Mouse (Mus musculus): ENCODE results near the gene 4930544G11Rik.

Gene 4930544G11Rik

DNA sequence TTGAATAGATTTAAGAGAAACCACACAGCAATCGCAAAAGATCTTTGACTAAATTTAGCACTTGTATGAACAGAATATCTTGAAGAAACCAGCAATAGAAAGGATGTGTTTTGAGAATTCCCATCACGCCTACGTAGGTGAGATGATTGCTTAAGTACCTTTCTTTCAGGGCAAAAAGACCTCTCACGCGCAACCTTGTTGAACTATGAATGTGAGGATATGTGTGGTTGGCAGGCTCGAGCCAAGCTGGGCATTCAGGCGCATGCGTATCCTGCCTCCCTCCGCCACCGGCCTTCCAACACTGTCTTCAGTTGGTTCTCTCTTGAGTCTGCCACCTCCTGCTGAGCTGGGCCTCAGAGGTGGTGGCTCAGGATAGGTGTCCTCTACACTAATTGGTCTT, at the start of gene 4930544G11Rik:
Gene 4930544G11Rik (plus strand): TSS at position 301 of the 400 bp plus-strand sequence.
- no peak for DNase-seq

DNA sequence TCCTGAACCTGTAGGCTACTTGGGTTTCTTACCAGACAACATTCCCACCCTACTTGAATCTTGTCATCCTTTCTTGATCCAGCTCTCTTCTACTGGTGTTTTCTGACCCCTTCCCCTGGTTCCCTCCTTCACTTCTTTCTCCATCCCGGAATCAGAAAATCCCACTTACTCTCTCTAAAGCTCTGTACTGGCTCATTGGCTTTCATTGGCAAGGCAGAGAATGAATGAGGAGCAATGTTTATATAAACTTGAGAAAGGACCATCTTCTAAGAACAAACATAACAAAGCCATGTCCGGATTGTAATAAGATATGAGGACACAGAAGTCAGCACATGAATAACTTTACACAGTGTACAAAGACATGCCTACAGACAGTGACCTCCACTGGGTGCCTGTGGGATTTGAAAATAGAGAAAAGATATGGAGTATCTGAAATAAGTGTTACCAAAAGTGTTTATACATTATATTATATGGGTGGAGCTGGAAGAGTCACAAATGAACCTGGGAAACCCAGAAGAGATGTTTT, 45.7 kb upstream of the 4930544G11Rik start:
- DNase-seq: no peak

- DNase-seq: no peak
Measured at GRCm38 (mm10) chr6:65915421-65915820, 37.0 kb upstream of the 4930544G11Rik start.

DNA sequence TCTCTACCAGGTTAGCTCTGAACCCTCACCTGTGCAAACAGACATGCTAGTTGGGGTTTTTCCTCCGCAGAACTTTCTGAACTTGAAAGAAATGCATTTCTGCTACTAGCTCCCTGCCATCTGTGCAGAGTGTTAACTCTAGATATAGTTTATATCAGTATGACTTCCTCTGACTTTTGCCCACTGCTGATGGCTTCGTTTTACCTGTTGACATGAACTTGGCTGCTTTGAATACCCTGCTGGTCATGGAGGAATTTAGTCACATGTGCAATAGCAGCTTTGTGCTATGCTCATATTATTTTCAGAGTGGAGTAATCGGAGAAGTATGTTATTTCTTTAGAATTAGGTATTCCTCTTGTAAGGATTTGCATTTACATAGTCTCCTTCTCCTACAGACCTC, 30.7 kb upstream of the 4930544G11Rik start:
- DNase-seq: no peak

GRCm38 (mm10) chr6:65923501-65924084, 28.8 kb upstream of the 4930544G11Rik start:
- DNase-seq: no peak

GRCm38 (mm10) chr6:65925737-65926333, 26.6 kb upstream of the 4930544G11Rik start:
- DNase-seq: no peak

- DNase-seq: no peak
Measured at GRCm38 (mm10) chr6:65930523-65930922, 21.9 kb upstream of the 4930544G11Rik start.

DNA sequence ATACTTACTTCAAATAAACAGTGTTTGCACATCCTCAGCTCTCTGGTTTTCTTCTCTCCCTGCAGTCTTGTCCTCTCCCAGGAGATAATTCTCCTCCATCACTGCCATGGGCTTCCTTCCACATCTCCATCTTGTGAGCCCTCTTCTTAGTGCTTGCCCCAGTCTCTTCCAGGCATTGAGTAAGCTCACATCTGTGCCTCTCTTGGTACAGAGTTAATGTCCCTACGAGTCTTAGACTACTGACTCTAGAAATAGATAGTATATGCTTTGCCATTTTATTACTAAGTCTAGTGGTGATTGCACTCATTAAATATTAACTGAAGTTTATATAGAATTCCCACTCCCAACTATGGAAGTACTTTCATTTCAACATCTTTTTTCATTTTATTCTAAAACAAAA, 19.6 kb upstream of the 4930544G11Rik start:
- no peak for DNase-seq

GRCm38 (mm10) chr6:65933177-65933576, 19.2 kb upstream of the 4930544G11Rik start:
- DNase-seq: no peak

DNA sequence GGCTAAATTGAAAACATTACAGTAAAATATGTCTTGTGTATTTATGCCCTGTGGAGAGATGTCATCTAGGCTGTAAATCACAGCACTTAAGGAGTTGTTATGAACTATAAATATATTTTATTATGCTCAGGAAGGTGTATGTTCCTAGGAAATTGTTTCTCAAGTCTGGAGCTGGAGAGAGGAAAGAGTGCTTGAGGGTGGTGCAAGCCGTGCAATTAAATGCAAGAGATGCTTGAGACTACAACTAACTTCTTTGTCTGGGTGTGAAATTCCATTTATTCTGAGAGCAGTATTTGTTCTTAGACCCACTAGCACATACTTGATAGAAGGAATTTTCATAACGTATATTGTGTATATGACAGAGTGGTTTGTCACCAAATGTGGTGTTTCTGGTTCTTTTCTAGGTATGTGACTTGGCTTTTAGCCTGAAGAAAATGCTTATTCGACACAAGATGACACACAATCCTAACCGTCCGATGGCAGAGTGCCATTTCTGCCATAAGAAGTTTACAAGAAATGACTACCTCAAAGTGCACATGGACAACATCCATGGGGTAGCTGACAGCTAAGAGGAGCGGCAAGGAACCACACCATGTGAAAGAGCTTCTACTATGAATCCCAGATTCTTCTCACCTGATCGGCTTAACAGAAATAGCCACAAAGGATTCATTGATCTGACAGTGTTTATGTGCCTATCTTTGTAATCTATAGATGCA, 16.7 kb upstream of the 4930544G11Rik start:
- DNase-seq: no peak

GRCm38 (mm10) chr6:65950492-65950891, 1.9 kb upstream of the 4930544G11Rik start:
- no peak for DNase-seq

GRCm38 (mm10) chr6:65969386-65970111, 17.1 kb downstream of the 4930544G11Rik start:
- no peak for DNase-seq

DNA sequence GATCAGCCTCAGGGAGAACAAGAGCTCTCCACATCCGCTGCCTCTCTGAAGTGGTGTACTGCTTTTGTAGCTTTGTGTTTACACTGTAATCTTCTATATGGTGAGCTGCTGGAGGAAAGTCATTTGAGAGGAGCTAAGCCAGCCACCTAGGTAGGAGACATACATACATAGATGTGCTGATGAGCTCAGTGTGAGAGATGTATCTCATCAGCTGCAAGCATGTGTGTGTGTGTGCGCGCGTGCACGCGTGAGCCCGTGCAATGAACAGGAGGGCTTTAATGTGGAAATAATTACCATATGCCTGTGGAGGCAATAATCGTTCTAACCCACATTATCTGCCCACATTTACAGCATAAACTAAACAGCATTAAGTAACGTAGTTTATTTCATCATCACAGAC, 18.0 kb downstream of the 4930544G11Rik start:
- DNase-seq: no peak

- no peak for DNase-seq
Measured at GRCm38 (mm10) chr6:65992081-65992480, 39.7 kb downstream of the 4930544G11Rik start.

GRCm38 (mm10) chr6:65998343-65998742, 45.9 kb downstream of the 4930544G11Rik start:
- DNase-seq: no peak

Measured in lung, postnatal 36 days (tissue).